Mouse (Mus musculus) layer of hippocampus, adult 18-20 months (tissue): ENCODE results near the gene B3galt1. TPM values are rescaled to one million over a fixed set of nuclear protein-coding genes. Genes with fewer than 3 reads are reported as not detected.

Experiments used
- DNase-seq, 2 experiments: peaks; one replicate each; pipeline ENCODE4 v3.0.0; 2022; ENCODE audit warnings: low spot score in 2 of 2
- total RNA-seq, 2 experiments: library from RNA; stranded (reverse); gene quantifications; 2 replicates each; pipeline ENCODE4 v1.2.3; 2021

Gene B3galt1
- total RNA-seq, 2 experiments from 2014 or later = 79.0 to 82.1 TPM

DNA sequence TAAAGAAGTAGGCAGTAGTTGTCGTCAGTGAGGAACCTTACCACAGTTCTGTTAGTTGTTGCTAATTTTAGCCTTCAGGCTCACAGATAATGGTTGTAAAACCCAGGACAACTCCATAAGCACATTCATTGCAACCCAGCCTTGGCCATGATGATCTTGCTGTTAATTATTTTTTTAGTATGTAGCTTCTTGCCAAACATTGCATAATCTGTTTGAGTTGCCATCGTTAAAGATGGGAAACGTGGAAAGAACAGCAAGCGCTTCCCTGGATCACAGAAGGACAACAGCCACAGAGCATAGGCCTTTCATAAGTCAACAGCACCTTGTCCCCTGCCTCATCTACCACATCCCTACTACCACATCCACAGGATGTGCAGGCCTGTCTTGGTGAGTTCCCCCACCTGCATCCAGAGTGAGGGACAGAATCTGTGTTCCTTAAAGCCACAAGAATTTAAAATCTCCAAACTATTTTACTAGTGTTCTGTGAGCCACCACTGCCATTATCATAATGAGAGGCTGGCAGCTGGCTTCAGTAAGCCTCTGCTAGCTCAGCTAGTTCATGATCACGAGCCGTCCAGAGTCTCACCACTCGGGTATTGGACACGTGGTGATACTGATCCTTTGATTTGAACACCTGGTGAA is 337.1 kb downstream of the B3galt1 start:
- DNase-seq = no peak

GRCm38 (mm10) chr2:67903769-67904168 is 338.1 kb downstream of the B3galt1 start:
- DNase-seq = no peak

DNA sequence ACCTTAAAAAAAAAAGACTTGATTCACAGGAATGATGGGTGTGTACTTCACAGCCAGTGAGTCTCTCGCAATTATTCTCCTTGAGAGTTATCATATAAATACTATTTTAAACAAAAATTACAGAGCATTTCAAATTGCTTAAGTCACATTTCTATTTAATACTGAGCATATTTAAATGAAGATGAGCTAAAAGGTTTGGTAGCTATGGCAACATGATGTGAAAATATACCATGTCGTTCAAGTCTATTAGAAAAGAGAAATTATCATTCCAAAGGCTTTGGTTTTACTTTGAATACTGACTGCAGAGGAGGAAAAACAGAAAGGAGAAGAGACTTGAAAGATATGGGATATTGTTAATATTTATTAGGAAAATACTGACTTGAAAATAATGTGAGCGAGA is 366.3 kb downstream of the B3galt1 start:
- no peak for DNase-seq

DNA sequence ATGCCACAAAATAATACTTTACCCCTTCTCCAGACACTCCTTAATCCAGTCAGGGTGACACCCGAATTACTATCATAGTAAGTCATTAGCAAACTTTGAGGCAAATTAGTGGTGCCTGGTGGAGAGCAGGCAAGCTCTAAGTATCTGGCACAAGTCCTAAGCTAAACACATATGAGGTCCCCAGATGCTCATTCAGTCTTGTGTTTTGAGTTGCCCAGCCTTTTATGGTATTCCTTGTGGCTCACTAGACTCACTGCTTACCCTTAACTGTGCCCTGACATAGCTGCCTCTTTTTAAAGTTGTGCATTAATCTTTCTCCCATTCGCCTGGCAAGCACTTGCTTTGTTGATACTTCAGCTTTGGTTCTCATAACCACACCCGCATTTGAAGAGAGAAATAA is 382.7 kb downstream of the B3galt1 start:
- peak in 1 of 2 experiments; percentile 9 for DNase-seq

GRCm38 (mm10) chr2:67956182-67956581 is 390.5 kb downstream of the B3galt1 start:
- no peak for DNase-seq

GRCm38 (mm10) chr2:67957561-67957960 is 391.9 kb downstream of the B3galt1 start:
- DNase-seq = no peak

GRCm38 (mm10) chr2:67960711-67961110 is 395.0 kb downstream of the B3galt1 start:
- DNase-seq = no peak

GRCm38 (mm10) chr2:67968812-67969211 is 403.1 kb downstream of the B3galt1 start:
- no peak for DNase-seq

DNA sequence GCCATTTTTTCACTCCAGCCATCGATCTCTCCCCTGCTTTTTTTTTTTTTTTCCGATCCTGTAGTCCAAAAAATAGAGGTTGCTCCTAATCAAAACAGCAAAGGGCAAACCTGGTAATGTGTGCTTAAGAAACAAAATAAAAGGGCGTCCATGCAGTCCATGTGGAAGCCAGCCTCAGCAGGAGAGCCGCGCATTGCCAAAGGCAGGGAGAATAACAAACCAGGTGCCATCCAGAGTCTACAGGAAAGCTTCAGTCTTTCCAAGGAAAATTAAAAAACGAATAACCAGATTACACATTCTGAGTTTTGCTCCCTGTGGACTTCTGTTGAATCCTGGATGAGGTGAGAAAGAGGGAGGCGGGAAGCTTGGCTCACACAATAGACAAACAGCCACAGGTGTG is 405.4 kb downstream of the B3galt1 start:
- no peak for DNase-seq

DNA sequence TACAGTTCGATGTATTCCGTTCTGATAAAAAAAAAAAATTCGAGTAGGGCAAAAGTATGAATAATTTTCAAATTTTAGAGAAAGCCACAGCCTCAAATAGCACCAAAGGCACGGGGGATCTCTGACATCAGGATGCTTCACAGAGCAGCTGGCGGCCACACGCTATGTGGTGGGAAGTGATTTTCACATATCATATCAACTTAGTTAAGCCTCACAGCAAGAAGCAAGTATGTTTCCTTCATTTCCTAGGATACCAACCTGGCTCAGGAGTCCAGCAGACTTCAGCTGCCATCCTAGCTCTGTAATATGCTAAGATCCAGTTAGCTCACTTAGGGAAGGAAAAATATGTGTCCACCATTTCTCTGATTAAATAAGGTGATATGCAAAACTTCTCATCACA is 405.9 kb downstream of the B3galt1 start:
- DNase-seq = no peak

DNA sequence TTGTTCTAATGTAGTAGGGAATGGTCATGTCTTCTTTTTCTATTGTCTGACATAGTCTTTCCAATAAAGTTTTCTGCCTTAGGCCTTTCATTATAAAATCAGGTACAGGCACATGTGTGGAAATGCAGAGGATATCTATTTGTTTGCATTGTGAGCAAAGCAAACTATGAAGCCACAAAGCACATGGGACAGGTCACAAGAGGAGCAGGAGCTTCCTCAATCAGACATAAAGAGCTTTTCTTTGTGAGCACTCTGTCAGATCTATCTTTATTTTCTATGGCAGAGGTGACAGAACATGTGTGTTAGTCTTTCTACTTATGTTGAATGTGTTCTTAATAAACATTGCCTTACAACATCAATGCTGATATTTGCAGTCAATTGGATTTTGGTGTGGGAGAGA is 410.1 kb downstream of the B3galt1 start:
- no peak for DNase-seq

DNA sequence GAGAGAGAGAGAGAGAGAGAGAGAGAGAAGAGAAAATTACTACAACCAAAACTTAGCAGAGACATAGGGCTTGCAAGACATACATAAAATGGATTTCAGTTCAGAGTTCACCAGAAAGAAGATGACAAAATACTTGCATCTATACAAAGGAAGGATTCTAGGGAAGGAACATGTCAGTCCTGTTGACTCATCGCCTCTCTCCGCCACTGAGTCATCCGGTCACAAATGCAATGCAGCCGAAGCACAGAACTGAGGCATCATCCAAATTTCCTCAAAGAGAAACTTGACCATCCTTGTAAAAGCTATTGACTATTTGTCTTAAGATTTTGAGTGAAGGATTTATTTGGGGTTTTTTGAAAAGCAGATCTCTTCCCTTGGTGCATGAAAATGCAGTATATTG is 410.8 kb downstream of the B3galt1 start:
- peak in 1 of 2 experiments; percentile 18 for DNase-seq

- DNase-seq = no peak
Measured at GRCm38 (mm10) chr2:67977620-67978262, 412.1 kb downstream of the B3galt1 start.

GRCm38 (mm10) chr2:67983563-67983962 is 417.9 kb downstream of the B3galt1 start:
- no peak for DNase-seq

DNA sequence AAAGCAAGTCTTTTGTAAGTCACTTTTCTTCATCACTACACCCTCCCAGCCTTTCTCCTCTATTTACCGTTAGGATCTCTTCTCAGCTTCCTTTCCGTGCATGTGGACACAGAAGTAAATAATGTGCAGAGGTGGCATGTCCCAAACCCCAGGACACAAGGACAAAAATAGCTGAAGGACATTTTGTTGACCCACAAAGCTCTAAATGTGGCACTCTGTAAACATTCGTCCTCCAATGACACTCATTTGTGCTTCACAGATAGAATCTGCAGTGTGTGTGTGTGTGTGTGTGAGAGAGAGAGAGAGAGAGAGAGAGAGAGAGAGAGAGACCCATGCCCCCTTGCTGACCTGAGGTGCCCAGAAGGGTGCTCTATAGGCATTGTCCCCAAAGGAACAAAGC is 419.5 kb downstream of the B3galt1 start:
- no peak for DNase-seq

DNA sequence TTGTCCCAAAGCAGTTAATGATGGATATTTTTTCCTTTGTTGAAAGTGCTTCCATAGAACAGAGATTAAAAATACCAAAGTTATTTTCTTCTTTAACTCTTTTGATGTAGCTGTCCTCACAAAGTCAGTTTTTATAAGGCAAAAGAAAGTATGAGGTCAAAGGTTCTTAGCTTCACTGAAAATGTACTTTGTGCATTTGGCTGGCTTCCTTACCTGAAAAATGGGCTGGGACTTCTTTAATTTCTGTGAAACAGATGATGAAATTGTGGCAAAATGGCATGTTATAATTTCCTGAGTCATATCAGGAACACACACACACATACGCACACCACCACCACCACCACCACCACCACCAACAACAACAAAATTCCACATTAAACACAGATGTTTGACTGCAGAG is 427.8 kb downstream of the B3galt1 start:
- DNase-seq = no peak

DNA sequence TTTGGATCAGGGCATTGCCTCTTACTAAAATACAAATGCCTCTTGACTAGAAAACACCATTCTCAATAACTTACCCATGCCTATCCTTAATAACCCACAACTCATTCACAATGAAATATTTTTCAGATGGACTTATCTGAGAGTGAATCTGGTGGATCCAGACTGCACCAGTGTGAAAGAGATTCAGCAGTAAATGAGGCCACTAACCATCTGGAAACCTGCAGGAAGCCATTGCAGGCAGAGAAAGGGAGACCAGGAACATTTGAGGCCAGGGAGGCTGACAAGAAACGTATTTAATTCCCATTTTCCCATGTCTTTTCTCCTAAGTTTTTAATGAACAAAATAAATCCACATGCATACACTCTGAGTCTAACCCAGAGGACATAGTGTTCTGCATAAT is 437.4 kb downstream of the B3galt1 start:
- DNase-seq = no peak

DNA sequence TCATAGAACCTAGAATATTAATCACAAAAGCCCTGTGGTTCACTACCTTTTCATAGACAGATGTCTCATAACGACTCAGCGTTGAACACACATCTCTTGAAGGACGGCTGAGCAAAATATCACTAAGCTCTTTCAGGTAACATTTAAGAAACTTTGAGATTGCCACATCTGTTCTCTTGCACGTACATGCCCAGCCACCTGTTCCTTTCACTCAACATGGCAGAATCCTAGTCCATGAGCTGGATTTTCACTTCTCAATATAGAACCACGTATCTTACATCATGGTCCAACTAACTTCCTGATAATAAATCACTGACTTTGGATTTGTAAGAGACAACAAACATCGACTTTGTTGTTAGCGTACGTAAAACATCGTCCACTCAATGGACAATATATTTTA is 439.5 kb downstream of the B3galt1 start:
- DNase-seq = no peak

DNA sequence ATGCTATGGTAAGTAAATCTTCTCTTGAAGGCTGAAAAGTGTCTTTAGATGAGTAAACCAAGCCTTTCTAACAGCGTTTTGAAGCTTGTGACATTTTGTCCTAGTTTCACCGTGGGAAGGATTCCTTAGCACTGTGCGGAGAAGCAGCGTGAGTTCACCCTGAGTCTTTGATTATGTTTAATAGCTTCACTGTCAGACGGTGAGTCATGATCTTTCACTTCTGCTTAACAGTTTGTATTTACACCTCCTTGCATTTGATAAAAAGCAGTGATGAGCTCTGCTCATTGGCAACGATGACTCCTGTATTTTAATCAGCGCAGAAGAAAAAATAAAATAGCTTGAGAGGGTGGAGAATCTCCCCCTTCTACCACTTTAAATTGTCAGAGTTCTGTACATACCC is 440.0 kb downstream of the B3galt1 start:
- peak in 1 of 2 experiments; percentile 26 for DNase-seq

DNA sequence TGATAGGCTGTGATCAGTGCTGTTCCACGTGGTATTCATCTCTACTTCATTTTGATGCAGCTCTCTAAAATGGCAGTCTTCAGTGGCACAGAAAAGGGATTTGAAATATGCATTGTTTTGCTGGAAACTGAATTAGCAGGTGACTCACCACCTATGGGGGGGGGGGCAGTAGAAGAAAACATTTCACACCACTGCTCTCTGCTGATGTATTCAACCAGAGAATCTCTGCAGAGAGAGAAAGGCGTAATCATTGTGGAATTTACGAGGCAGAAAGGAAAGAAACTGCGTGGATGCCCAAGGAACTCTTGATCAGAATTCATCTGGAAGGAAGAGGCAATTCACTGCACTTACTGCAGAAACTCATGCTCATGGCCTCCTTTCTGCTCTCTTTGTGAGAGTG is 445.7 kb downstream of the B3galt1 start:
- no peak for DNase-seq

GRCm38 (mm10) chr2:68020251-68020680 is 454.6 kb downstream of the B3galt1 start:
- peak; percentile 34 to 52 for DNase-seq

- DNase-seq = no peak
Measured at GRCm38 (mm10) chr2:68021541-68022152, 456.0 kb downstream of the B3galt1 start.

DNA sequence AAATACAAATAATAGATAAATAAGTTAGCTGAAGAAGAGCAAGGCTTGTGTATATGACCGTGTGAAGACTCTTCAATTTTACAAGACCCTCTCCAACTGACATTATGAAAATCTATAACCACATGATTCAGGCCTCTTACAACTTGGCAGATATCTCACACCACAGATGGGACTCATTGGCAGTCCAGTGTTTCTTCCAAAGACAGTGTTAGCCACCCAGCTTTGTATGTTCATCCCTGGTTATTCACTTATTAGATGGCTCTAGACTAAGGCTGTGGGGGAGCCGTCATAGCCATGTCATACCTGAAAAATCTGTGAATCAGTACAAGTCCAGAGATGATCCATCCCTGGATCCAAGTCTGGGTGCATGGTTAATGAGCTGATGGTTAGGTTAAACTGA is 463.1 kb downstream of the B3galt1 start:
- no peak for DNase-seq
